10 mouse cellular contexts compared by ENCODE assay signal in the genomic region with DNA sequence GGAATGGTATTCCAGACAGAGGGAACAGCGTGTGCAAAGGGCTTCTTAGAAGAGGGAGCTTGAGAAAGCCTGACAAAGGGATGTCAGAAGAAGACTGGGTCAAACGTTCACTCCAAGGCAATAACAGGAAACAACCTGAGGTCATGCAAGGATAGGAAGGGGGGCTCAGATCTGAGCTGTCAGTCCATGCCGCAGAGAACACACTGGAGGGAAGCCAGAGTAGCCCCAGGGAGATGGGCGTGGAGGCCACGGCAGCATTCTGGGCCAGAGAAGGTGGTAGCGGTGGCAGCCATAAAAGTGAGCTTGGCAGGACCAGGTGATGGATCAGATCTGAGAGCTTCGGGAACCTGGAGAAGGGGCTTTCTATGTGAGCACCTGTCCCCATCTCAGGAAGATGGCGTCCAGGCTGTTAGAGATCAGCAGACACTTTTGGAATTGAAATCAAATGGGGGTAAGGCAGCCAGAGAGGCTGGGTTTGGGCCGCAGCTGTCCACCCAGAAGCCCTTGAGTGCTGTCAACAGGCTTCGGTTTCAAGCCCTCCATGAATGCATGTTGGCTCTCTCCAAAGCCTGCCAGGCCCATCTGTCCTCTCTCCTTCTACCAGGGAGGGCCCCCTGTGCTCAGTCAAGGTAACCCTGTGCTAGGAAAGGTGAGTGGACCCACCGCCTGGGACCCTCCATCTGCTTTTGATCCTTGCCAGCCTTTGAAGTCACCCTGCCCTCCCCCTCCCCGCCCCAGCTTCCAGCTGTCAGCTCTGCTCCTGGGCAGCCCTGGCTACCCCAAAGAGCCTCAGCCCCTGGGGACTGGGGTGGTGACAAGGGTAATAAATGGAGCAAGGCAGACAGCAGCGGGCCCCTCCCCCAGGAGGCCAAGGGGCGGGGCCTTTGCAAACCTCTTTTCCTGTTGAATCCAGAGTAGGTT. TPM values are rescaled to one million over a fixed set of nuclear protein-coding genes. Genes with fewer than 3 reads are reported as not detected.
DNase-seq lines count a peak whose midpoint lies in the region; ATAC-seq and TF ChIP-seq lines count a peak whose summit lies in the region.
"Had no signal": no experiment of that assay in that cellular context is flagged by ENCODE, and none has a peak within 500 bp of the region (broad histone marks: within the 10 kb centered on the region; RNA-seq: fewer than 3 reads in every experiment).

No protein-coding gene starts in this region.

- no peak for TF ChIP-seq POLR2A in limb, embryonic 14.5 days (IDR thresholded peaks at IDR 0.05; ENCODE audit: borderline replicate concordance, extremely low read depth, insufficient read depth, insufficient read length)

- peak; percentile 66; the same call in 1 of the 2 replicates for ATAC-seq in hindbrain, embryonic 13.5 days (ENCODE audit: low FRiP score)
- peak; percentile 71 for ATAC-seq in limb, embryonic 14.5 days (ENCODE audit: low FRiP score, low read depth)
- 0 out of 2 replicates have a peak, but pooled peaks have one; percentile 29 for ATAC-seq in neural tube, embryonic 15.5 days (ENCODE audit: low FRiP score)

- no peak overlapping the region; the same call in 1 of the 2 replicates for H3K27ac ChIP-seq in gastrocnemius, adult 2 months
- peak overlapping the region; percentile 58 for H3K27ac ChIP-seq in hindbrain, embryonic 13.5 days
- peak overlapping the region; percentile 26; the same call in 1 of the 2 replicates for H3K27ac ChIP-seq in limb, embryonic 14.5 days (replicated peaks; ENCODE audit: low read depth, low read length)
- H3K27ac ChIP-seq in neural tube, embryonic 15.5 days (replicated peaks) = no peak overlapping the region
- H3K27ac ChIP-seq: liver, embryonic 15.5 days had no signal

- H3K36me3 ChIP-seq in hindbrain, embryonic 13.5 days = no peaks in the 10 kb centered on the region
- no peaks in the 10 kb centered on the region for H3K36me3 ChIP-seq in limb, embryonic 14.5 days (ENCODE audit: control insufficient read depth, insufficient read depth, low read length)
- H3K36me3 ChIP-seq in neural tube, embryonic 15.5 days = no peaks in the 10 kb centered on the region
- H3K36me3 ChIP-seq: liver, embryonic 15.5 days had no signal

- H3K27me3 ChIP-seq in hindbrain, embryonic 13.5 days = no peaks in the 10 kb centered on the region
- H3K27me3 ChIP-seq in limb, embryonic 14.5 days (ENCODE audit: control insufficient read depth, insufficient read depth, low read length) = no peaks in the 10 kb centered on the region
- H3K27me3 ChIP-seq in neural tube, embryonic 15.5 days (replicated peaks) = no peaks in the 10 kb centered on the region

- no peak for TF ChIP-seq CTCF in gastrocnemius, adult 2 months (IDR thresholded peaks at IDR 0.05)

- WGBS in hindbrain, embryonic 13.5 days = 27% methylated on average over 14 of the region's 14 CpGs
- 8% methylated on average over 14 of the region's 14 CpGs for WGBS in limb, embryonic 14.5 days
- 21% methylated on average over 14 of the region's 14 CpGs for WGBS in neural tube, embryonic 15.5 days

- peaks cover 59% of the 10 kb centered on the region for H3K4me1 ChIP-seq in hindbrain, embryonic 13.5 days (replicated peaks)
- H3K4me1 ChIP-seq in limb, embryonic 14.5 days (ENCODE audit: control insufficient read depth, insufficient read depth, low read length) = peaks cover 39% of the 10 kb centered on the region
- H3K4me1 ChIP-seq in neural tube, embryonic 15.5 days = peaks cover 36% of the 10 kb centered on the region

- peak; percentile 64 for DNase-seq in left cerebral cortex, postnatal 4 days
- DNase-seq in left cerebral cortex, postnatal 36 days (ENCODE audit: low spot score in 2 of 2) = no peak
- peak; percentile 81 for DNase-seq in gastrocnemius, adult 2 months
- DNase-seq in limb, embryonic 14.5 days (ENCODE audit: low spot score) = peak; percentile 57
- no peak for DNase-seq in layer of hippocampus, postnatal 10 days (ENCODE audit: low spot score in 2 of 2)
- no peak for DNase-seq in frontal cortex, postnatal 25 days (ENCODE audit: low spot score in 2 of 2)

- H3K4me3 ChIP-seq in gastrocnemius, adult 2 months = peak overlapping the region; percentile 35
- no peak overlapping the region for H3K4me3 ChIP-seq in hindbrain, embryonic 13.5 days
- H3K4me3 ChIP-seq in limb, embryonic 14.5 days (replicated peaks; ENCODE audit: low read length) = no peak overlapping the region
- no peak overlapping the region for H3K4me3 ChIP-seq in neural tube, embryonic 15.5 days (replicated peaks)
- H3K4me3 ChIP-seq: liver, embryonic 15.5 days had no signal

- no peak overlapping the region for H3K9ac ChIP-seq in hindbrain, embryonic 13.5 days
- H3K9ac ChIP-seq in limb, embryonic 14.5 days (ENCODE audit: low read depth, low read length, severe bottlenecking) = no peak overlapping the region
- no peak overlapping the region for H3K9ac ChIP-seq in neural tube, embryonic 15.5 days (replicated peaks)
- H3K9ac ChIP-seq: liver, embryonic 15.5 days had no signal

- intact Hi-C loops in left cerebral cortex, postnatal 4 days (cut with DNase I) = no loop called here
- intact Hi-C loops in left cerebral cortex, postnatal 36 days (cut with DNase I) = no loop called here
- intact Hi-C loops in gastrocnemius, adult 2 months (cut with DNase I) = no loop called here

- no peak overlapping the region for H3K4me2 ChIP-seq in hindbrain, embryonic 13.5 days
- 0 out of 2 replicates have a peak overlapping the region, but pooled peaks have one; percentile 13 for H3K4me2 ChIP-seq in limb, embryonic 14.5 days (replicated peaks; ENCODE audit: low read depth, low read length, severe bottlenecking)
- H3K4me2 ChIP-seq in neural tube, embryonic 15.5 days = no peak overlapping the region
- H3K4me2 ChIP-seq: liver, embryonic 15.5 days had no signal

- no peaks in the 10 kb centered on the region for H3K9me3 ChIP-seq in hindbrain, embryonic 13.5 days
- no peaks in the 10 kb centered on the region for H3K9me3 ChIP-seq in limb, embryonic 14.5 days (ENCODE audit: control insufficient read depth, low read length)
- no peaks in the 10 kb centered on the region for H3K9me3 ChIP-seq in neural tube, embryonic 15.5 days (replicated peaks)
- H3K9me3 ChIP-seq: liver, embryonic 15.5 days had no signal

RNA-seq across cellular contexts. Expression of a gene that starts 58.4 kb away (rescaled TPM):
- 1 to 10 TPM; 7.0 to 7.8 TPM for total RNA-seq in left cerebral cortex, postnatal 4 days (2021)
- total RNA-seq in left cerebral cortex, postnatal 36 days (2021) = 1 to 10 TPM; 1.7 to 3.9 TPM
- 1 to 10 TPM; 3.0 to 5.8 TPM for total RNA-seq in gastrocnemius, adult 2 months (2021)
- 12.8 and 13.1 TPM in 2 replicates for polyA plus RNA-seq in hindbrain, embryonic 13.5 days (2015; fragmentation: Nextera tagmentation; extraction: Ambion mirVana)
- polyA plus RNA-seq in limb, embryonic 14.5 days (2012; rRNA removed) = 32.6 and 48.5 TPM in 2 replicates
- 18.8 and 22.4 TPM in 2 replicates for polyA plus RNA-seq in limb, embryonic 14.5 days (2014; fragmentation: Nextera tagmentation; extraction: Ambion mirVana)
- 5.2 and 11.3 TPM in 2 replicates for polyA plus RNA-seq in neural tube, embryonic 15.5 days (2015; fragmentation: Nextera tagmentation; extraction: Ambion mirVana)
- total RNA-seq in layer of hippocampus, postnatal 10 days (2021) = 1 to 10 TPM; 4.0 to 5.3 TPM
- total RNA-seq: MEL had no signal
- polyA plus RNA-seq: liver, embryonic 15.5 days had no signal

Comparison
In these comparisons a context has a peak if more than half of its experiments do, and no peak if none do; other contexts are left out.
1. DNase-seq: peak in left cerebral cortex, postnatal 4 days (single experiment), gastrocnemius, adult 2 months (single experiment) and limb, embryonic 14.5 days (single experiment); none in left cerebral cortex, postnatal 36 days (0 of 2), layer of hippocampus, postnatal 10 days (0 of 2) and frontal cortex, postnatal 25 days (0 of 2).
2. H3K27ac ChIP-seq: peak in hindbrain, embryonic 13.5 days (single experiment) and limb, embryonic 14.5 days (single experiment); none in gastrocnemius, adult 2 months (single experiment) and neural tube, embryonic 15.5 days (single experiment).
3. Peak in every context shown above with its lines, with median percentiles within 50 percentile points of each other: ATAC-seq.